Mouse (Mus musculus) limb, embryonic 12.5 days (tissue): ENCODE measurements around the gene Wfdc5. TPM values are rescaled to one million over a fixed set of nuclear protein-coding genes. Genes with fewer than 3 reads are reported as not detected.

ENCODE experiments used
- ATAC-seq: fragments of 200-750 bp; cut with Nextera tagmentation; 2 replicates; pipeline ENCODE4 v1.8.0; 2017; ENCODE audit warnings: low read depth, moderate TSS enrichment; ENCODE audit not compliant: insufficient number of reproducible peaks, insufficient read depth, low FRiP score, low TSS enrichment
- H3K27ac ChIP-seq: fragments of 300-500 bp; sonication (generic); 2 replicates; pipeline ENCODE4 v1.5.1; 2016; ENCODE audit warnings: mild to moderate bottlenecking, moderate library complexity
- H3K27me3 ChIP-seq: fragments of 300-500 bp; sonication (generic); 2 replicates; pipeline ENCODE4 v1.6.1; 2016; ENCODE audit warnings: mild to moderate bottlenecking, moderate library complexity
- H3K36me3 ChIP-seq: fragments of 300-500 bp; sonication (generic); 2 replicates; pipeline ENCODE4 v1.6.1; 2016; ENCODE audit warnings: mild to moderate bottlenecking, moderate library complexity
- H3K4me1 ChIP-seq: fragments of 300-500 bp; sonication (generic); replicated peaks from 2 replicates; pipeline ENCODE4 v1.6.1; 2016
- H3K4me2 ChIP-seq: fragments of 300-500 bp; sonication (generic); 2 replicates; pipeline ENCODE4 v1.6.1; 2016; ENCODE audit warnings: mild to moderate bottlenecking, moderate library complexity
- H3K4me3 ChIP-seq: fragments of 300-500 bp; sonication (generic); replicated peaks from 2 replicates; pipeline ENCODE4 v1.5.1; 2016; ENCODE audit warnings: mild to moderate bottlenecking
- H3K9ac ChIP-seq: fragments of 300-500 bp; sonication (generic); replicated peaks from 2 replicates; pipeline ENCODE4 v1.6.1; 2016; ENCODE audit warnings: mild to moderate bottlenecking, moderate library complexity
- H3K9me3 ChIP-seq: fragments of 300-500 bp; sonication (generic); 2 replicates; pipeline ENCODE4 v1.6.1; 2016; ENCODE audit warnings: mild to moderate bottlenecking, moderate library complexity
- WGBS: fragments of 180-500 bp; shearing (Covaris S2); methylation state at CpG from one replicate; pipeline ENCODE4 v1.1.7; 2016; 5-methylcytosine and 5-hydroxymethylcytosine counted together
- polyA plus RNA-seq: library from polyadenylated mRNA; unstranded; fragments of >200 nt; fragmentation: Nextera tagmentation; extraction: Ambion mirVana; gene quantifications from 2 replicates; pipeline ENCODE4 v1.2.1, GENCODE M21; 2016

Wfdc5 gene
- polyA plus RNA-seq, 1 experiment from 2014 or later = not detected

DNA sequence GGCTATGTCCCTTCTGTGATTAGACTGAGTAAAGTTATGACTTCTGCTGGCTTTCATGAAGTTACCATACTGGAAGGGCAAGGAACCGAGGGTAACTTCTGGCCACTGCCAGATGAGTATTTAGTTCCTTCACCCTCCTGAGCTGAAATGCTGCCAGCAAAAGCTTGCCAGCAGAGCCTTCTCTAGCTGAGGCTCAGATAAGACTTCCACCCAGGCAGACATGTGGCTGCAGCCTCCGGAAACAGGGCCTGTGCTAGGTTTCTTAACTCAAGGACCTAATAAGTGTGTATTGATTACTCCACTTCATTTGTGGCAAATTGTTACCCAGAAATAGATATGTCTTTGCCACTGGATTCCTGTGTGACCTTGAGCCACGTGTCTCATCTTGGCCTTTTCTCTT, 9.1 kb downstream of the Wfdc5 start:
- Histone ChIP-seq H3K27me3 (peaks cover 71% of the 10 kb centered on the region), H3K36me3 (no peaks in the 10 kb centered on the region), H3K4me3 (no peak overlapping the region), H3K9ac (no peak overlapping the region), H3K9me3 (no peaks in the 10 kb centered on the region), H3K4me2 (no peak overlapping the region), H3K27ac (no peak overlapping the region), H3K4me1 (peaks cover 22% of the 10 kb centered on the region)
- ATAC-seq = no peak
- WGBS = 70% methylated on average over 3 of the region's 3 CpGs

DNA sequence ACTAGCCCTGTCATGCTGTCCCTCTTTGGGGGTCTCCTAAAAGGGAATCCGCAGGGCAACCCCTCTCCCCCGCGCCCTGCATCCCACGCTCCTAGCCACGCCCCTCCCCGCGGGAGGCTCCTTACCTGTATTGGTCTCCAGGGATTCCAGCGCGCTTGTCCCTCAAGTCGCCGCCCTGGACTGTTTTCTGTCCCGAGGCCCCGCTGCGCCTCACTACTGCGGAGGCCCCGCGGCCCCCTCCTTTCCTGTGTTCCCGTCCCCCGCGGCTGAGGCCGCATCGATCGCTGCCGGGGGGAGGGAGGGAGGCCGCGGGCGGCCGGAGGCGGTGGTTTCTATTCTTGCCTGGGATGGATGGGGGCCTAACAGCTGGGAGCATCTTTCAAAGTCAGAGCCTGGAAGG, 11.6 kb downstream of the Wfdc5 start, which contains the start of gene Kcns1:
Gene Kcns1, minus strand, starts transcription at position 212 of the 400 bp plus-strand sequence.
- H3K27me3 ChIP-seq = peaks cover 90% of the 10 kb centered on the region
- peaks cover 30% of the 10 kb centered on the region for H3K4me1 ChIP-seq
- no peak for ATAC-seq
- no peak within 1 kb of the TSS for H3K27ac ChIP-seq
- no peaks in the 10 kb centered on the region for H3K9me3 ChIP-seq
- WGBS = under 1% methylated on average over 29 of the region's 29 CpGs
- H3K4me2 ChIP-seq = peak within 1 kb of the TSS; percentile 70
- no peaks in the 10 kb centered on the region for H3K36me3 ChIP-seq
- peak within 1 kb of the TSS; percentile 50; the same call in 1 of the 2 replicates for H3K9ac ChIP-seq
- peak within 1 kb of the TSS; percentile 41 for H3K4me3 ChIP-seq

DNA sequence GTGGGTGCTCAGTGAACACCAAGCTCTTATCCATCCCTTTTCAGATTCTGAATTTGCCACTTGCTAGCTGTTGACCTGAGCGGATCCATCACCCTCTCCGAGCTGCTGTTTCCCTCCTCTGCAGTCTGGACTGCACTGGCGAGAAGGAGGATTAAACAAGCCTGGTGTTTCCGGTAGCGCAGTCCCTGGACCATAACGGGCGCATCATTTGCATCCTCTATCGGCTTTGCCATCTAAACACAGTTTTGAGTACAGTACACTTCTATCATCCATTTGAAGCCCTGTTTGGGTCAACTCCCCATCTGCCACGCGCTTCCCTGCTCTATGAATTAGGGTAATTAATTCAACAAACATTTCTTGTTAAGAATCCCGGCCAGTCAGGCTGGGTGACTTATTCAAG, 12.2 kb downstream of the Wfdc5 start:
- Histone ChIP-seq H3K9ac (no peak overlapping the region), H3K27me3 (peaks cover 93% of the 10 kb centered on the region), H3K9me3 (no peaks in the 10 kb centered on the region), H3K4me1 (peaks cover 30% of the 10 kb centered on the region), H3K4me3 (peak overlapping the region; percentile 41), H3K27ac (no peak overlapping the region), H3K4me2 (peak overlapping the region; percentile 70), H3K36me3 (no peaks in the 10 kb centered on the region)
- WGBS = 7% methylated on average over 11 of the region's 11 CpGs
- no peak for ATAC-seq

DNA sequence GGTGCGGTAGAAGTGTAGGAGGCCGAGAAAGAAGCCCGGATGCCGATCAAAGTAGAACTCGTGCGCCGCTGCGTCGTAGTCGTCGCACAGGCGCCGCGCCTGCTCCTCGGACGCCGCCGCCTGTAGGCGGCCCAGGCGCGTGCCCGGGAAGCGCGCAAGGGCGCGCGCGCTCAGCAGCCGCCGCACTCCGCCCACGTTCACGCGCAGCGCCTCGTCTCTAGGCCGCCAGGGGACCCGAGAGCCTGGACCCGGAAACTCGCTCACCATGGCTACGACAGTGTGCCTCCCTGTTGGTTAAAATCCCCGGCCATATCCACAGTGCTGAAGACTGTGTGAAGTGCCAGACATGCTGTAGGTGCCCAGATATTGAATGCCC, 14.0 kb downstream of the Wfdc5 start:
- Histone ChIP-seq H3K9ac (peak overlapping the region; percentile 45; the same call in 1 of the 2 replicates), H3K4me3 (peak overlapping the region; percentile 41), H3K27ac (no peak overlapping the region), H3K36me3 (no peaks in the 10 kb centered on the region), H3K9me3 (no peaks in the 10 kb centered on the region), H3K27me3 (peaks cover 86% of the 10 kb centered on the region), H3K4me1 (peaks cover 30% of the 10 kb centered on the region), H3K4me2 (peak overlapping the region; percentile 61)
- WGBS = 13% methylated on average over 42 of the region's 42 CpGs
- no peak for ATAC-seq

DNA sequence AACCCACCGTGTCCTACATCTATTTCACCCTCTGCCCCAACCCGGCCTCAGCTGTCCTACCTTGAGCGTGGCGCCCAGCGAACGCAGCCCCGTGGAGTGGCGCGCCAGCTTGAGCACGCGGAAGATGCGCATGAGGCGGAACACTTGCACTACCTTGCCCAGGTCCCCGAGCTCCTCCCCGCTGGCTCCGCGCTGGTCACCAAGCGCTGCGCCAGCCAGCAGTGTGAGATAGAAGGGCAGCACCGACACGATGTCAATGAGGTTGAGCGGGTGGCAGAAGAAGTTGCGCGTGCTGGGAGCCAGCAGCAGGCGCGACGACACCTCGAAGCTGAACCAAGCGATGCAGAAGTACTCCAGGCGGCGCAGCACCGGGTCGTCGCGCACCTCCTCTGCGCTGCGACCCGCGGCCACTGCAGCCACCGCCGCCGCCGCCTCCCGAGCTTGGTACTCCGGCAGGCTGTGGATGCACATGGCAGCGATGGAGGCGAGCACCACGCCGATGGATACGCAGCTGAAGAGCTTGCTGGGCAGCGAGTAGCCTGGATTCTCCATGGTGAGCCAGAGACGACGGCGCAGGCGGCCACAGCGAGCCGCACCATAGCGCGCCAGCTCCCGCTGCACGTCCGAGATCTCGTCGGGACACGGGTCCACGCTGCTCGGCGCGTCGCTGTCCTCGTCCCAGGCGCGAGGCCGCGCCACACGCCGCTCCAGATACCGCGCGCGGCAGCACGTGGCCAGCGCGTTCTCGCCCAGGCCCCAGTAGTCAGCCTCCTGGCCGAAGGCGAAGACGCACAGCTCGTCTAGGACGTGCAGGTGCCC, 14.6 kb downstream of the Wfdc5 start:
- 11% methylated on average over 90 of the region's 90 CpGs for WGBS
- no peak overlapping the region for H3K27ac ChIP-seq
- ATAC-seq = no peak; the same call in 1 of the 2 replicates

DNA sequence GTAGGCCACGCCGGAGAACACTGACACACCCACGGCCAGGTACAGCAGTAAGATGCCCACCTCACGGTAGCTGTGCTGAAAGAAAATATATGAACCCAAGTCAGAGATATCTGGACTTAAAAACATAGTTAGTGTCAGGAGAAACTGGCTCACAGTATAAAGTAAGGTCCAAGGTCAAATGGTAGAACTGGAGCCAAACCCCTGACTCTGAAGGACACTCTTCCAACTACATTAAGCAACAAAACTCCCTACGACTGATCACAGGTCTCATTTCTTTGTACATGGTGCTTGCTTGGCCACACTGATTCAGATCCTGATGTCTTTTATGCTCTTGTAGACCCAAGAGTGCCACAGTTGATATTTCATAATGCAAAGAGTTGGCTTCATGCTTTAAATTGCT, 17.6 kb downstream of the Wfdc5 start:
- WGBS = 90% methylated on average over 5 of the region's 5 CpGs

More for the DNA sequence above, 14.6 kb downstream of the Wfdc5 start:
- Histone ChIP-seq H3K9me3 (no peaks in the 10 kb centered on the region), H3K27me3 (peaks cover 82% of the 10 kb centered on the region), H3K4me3 (peak overlapping the region; percentile 41), H3K9ac (peak overlapping the region; percentile 45; the same call in 1 of the 2 replicates), H3K36me3 (no peaks in the 10 kb centered on the region), H3K4me2 (peak overlapping the region; percentile 61), H3K4me1 (peaks cover 30% of the 10 kb centered on the region)

DNA sequence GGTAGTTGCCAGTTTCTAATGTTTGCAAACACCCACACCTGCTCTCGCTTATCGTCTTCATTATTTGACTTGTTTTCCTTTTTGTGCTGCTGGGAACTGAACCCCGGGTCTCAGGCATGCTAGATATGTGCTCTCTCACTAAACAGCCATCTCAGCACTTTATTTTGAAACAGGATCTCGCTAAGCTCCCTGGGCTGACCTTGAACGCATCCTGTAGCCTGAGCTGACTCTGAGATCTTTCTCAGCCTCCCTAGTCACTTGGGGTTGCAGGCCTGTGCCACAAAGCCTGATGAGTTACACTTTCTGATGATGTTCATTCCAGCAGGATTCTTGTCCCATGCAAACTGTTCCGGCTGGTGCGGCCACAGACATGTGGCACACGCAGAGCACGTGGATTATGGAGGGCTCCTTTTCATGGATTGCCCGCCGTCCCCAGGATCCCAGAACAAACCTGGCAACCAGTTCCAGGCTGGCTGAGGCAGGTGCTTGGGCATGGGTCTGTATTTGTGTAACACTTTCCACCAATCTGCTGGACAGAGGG, 21.0 kb downstream of the Wfdc5 start:
- no peaks in the 10 kb centered on the region for H3K4me1 ChIP-seq
- peaks cover 6% of the 10 kb centered on the region; the same call in 1 of the 2 replicates for H3K36me3 ChIP-seq
- ATAC-seq = no peak
- H3K9ac ChIP-seq = no peak overlapping the region
- 84% methylated on average over 11 of the region's 11 CpGs for WGBS
- no peaks in the 10 kb centered on the region for H3K9me3 ChIP-seq
- H3K27ac ChIP-seq = no peak overlapping the region
- H3K4me3 ChIP-seq = no peak overlapping the region
- H3K4me2 ChIP-seq = no peak overlapping the region
- H3K27me3 ChIP-seq = peaks cover 21% of the 10 kb centered on the region

More for the DNA sequence above, 17.6 kb downstream of the Wfdc5 start:
- peaks cover 12% of the 10 kb centered on the region for H3K4me1 ChIP-seq
- H3K4me3 ChIP-seq = no peak overlapping the region
- no peaks in the 10 kb centered on the region for H3K9me3 ChIP-seq
- peaks cover 55% of the 10 kb centered on the region for H3K27me3 ChIP-seq
- no peak overlapping the region for H3K27ac ChIP-seq
- ATAC-seq = no peak
- H3K4me2 ChIP-seq = no peak overlapping the region
- H3K9ac ChIP-seq = no peak overlapping the region
- H3K36me3 ChIP-seq = no peaks in the 10 kb centered on the region

DNA sequence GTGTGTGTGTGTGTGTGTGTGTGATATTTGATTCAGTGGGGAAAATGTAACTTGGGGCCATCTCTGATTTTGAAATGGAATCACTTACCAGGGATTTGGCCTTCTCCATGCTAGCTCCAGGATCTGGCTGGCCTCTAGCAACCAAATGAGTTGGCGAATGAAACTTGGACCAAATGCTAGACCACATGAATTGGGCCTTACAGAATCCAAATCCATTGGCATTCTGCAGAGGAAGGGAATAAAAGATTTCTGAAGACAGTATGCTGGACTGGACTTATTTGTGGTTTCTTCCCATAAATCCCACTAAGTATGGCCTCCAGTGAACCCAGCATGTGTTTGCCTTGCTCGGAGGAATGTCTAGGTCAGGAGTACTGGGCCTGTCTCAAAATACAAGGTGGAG, 23.7 kb downstream of the Wfdc5 start:
- Histone ChIP-seq H3K9me3 (no peaks in the 10 kb centered on the region), H3K4me1 (no peaks in the 10 kb centered on the region), H3K4me2 (no peak overlapping the region), H3K36me3 (peaks cover 22% of the 10 kb centered on the region; the same call in 1 of the 2 replicates), H3K27ac (no peak overlapping the region), H3K9ac (no peak overlapping the region), H3K4me3 (no peak overlapping the region), H3K27me3 (peaks cover 4% of the 10 kb centered on the region; the same call in 1 of the 2 replicates)
- no peak for ATAC-seq
- WGBS = 78% methylated on average over 2 of the region's 2 CpGs

DNA sequence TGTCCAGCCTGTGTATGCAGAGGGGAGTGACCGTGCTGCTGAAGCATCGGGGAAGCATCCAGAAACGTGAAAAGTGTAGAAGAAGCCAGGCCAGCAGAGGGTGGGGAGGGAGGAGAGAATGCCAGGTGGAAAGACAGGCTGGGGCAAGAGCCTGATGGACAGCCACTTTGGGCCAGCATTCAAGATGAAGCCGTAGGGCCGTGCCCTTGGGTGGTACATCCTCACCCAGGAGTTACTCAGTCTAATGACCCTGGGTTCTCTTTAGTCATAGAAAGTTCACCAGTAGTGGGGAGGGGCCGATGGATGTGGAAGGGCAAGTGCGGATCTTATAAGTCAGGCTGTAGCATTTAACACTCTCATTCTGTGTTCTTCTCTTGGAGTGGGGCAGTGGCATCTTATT, 26.4 kb downstream of the Wfdc5 start:
- H3K9ac ChIP-seq = no peak overlapping the region
- no peak overlapping the region for H3K27ac ChIP-seq
- WGBS = 87% methylated on average over 7 of the region's 7 CpGs
- H3K9me3 ChIP-seq = no peaks in the 10 kb centered on the region
- H3K27me3 ChIP-seq = no peaks in the 10 kb centered on the region
- no peak overlapping the region for H3K4me3 ChIP-seq
- H3K4me1 ChIP-seq = peaks cover 6% of the 10 kb centered on the region
- no peak overlapping the region for H3K4me2 ChIP-seq
- ATAC-seq = no peak
- peaks cover 48% of the 10 kb centered on the region for H3K36me3 ChIP-seq

DNA sequence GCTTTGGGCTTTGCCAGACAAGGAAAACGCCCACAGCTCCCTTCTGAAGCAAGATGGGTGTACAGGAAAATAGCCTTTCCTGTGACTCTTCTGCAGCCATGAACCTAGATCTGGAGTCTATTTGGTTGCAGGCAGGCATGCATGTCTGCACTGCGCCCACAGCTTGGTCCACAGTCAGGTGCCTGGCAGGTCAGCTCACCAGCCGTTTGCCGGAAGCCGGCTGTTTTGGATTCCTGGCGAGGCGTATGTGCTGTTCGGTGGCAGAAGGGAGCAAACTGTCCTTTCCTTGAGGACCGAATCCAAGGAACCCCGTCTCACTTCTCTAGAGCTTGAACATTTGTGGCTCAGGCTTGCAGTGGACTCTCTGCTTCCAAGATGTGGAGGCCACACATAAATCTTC, 28.5 kb downstream of the Wfdc5 start:
- no peak overlapping the region for H3K9ac ChIP-seq
- peaks cover 48% of the 10 kb centered on the region for H3K36me3 ChIP-seq
- 91% methylated on average over 10 of the region's 10 CpGs for WGBS
- H3K27me3 ChIP-seq = no peaks in the 10 kb centered on the region
- H3K9me3 ChIP-seq = no peaks in the 10 kb centered on the region
- peaks cover 27% of the 10 kb centered on the region for H3K4me1 ChIP-seq
- H3K4me3 ChIP-seq = no peak overlapping the region
- ATAC-seq = no peak
- no peak overlapping the region for H3K4me2 ChIP-seq
- no peak overlapping the region for H3K27ac ChIP-seq

DNA sequence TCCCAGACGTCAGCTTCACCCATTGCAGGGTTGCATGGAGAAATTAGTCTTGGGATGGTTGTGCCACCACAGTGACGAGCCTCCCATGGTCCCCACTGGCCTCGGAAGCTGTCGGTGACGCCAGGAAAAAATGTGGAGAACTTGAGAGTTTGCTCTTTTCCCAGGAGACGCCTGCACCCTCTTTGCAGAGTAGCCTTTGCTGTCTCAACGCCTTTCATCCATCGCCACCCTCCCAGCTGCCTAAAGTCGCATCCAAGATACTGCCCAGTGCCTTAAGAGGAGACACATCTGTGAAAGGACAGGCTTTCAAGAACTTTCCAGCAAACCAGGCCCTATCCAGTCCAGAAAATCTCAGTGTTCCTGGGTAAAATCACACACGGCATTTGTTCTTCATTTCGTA, 30.2 kb downstream of the Wfdc5 start:
- Histone ChIP-seq H3K27ac (no peak overlapping the region), H3K27me3 (no peaks in the 10 kb centered on the region), H3K9ac (no peak overlapping the region), H3K9me3 (no peaks in the 10 kb centered on the region), H3K4me1 (peaks cover 35% of the 10 kb centered on the region), H3K4me3 (no peak overlapping the region), H3K36me3 (peaks cover 52% of the 10 kb centered on the region), H3K4me2 (no peak overlapping the region)
- no peak for ATAC-seq
- 94% methylated on average over 11 of the region's 11 CpGs for WGBS
